Mouse (Mus musculus) left cerebral cortex, postnatal 36 days (tissue): Measurements from ENCODE around the gene Bcr. TPM values are rescaled to one million over a fixed set of nuclear protein-coding genes. Genes with fewer than 3 reads are reported as not detected.

Source experiments
- DNase-seq, 2 experiments: peaks; one replicate each; pipeline ENCODE4 v3.0.0; 2021 to 2022; ENCODE audit warnings: low spot score in 2 of 2, mixed read lengths in 1 of 2
- intact Hi-C: fragments of 180-260 bp; cut with DNase I; formaldehyde crosslinking; loops from one replicate; pipeline ENCODE4 v1.15.1; 2025
- total RNA-seq, 2 experiments: library from RNA; stranded (reverse); gene quantifications; 2 replicates each; pipeline ENCODE4 v1.2.3; 2021

Bcr gene
- total RNA-seq, 2 experiments from 2014 or later, result 89.8 to 116 TPM

DNA sequence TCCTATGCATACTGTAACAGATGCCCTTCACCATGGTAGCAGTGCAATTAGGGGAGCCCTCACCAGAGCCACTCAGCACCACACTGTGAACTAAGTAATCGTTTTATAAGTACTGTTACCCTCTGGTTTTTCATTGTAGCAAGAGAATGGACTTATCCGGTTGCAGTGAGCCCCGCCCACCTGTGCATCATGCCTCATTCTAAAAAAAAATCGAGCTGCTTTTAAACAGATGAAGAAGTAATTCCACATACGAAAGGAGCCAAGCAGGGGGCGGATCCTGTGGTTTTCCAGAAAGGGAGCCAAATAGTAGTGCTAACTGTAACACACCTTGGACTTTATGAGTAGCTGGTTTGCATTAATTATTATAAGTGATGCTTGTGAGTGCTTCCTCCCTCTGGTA, 58.1 kb downstream of the Bcr start:
- DNase-seq, result peak in 1 of 2 experiments; percentile 52
- intact Hi-C loops, result no loop called here

DNA sequence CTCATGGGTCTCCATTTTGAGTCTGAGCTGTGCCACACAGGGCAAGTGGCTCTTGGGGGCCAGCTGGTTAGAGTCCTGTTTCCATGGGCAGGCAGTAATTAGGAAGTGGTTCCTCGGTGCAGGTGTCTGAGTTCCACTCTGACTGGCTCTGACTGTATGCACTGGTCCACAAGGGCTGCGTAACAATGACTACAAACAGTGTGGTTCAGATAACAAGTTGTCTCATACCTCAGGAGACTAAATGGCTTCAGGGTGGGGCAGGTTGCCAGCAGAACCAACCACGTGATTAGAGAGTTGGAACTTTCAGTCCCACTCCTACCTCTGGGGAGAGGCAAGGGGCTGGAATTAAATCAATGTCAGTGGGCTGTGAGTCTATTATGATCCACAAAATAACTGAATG, 59.0 kb downstream of the Bcr start:
- intact Hi-C loops, result no loop called here
- DNase-seq, result no peak

DNA sequence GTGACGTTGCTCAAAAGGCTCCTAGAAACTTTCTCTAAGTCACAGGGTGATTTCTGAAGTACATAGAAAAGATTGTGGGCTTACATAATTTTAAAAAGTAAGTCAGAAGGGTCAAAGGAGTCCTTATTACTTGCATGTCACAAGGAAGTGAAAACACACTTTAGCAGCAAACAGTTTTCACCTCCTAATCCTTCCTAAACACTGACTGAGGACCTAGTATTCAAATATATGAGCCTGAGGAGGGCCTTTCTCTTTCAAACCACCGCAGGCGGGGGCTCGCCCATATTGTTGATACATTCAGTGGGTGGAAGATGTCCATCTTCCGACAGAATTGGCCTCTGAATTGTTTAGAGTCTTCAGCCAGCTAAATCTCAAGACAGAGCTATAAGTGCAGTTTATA, 59.8 kb downstream of the Bcr start:
- intact Hi-C loops, result no loop called here
- DNase-seq, result no peak

DNA sequence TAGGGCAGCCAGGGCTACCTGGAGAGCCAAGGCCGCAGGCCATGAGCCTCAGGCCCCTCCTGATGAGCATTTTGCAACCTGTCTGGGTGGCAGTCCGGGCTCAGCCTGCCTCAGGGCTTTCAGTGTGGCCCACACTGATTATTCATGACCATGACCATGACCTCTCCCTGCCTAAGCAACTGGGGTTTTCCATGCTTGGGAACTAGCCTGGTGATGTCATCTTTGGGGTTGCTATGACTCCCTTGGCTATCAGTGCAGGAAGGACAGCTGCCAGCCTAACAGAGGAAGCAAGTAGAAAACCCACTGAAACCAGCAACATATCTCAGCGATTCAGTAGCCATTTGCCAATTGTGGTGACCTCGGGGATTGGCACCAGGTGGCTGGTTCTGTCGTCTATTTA, 60.6 kb downstream of the Bcr start:
- DNase-seq, result no peak

DNA sequence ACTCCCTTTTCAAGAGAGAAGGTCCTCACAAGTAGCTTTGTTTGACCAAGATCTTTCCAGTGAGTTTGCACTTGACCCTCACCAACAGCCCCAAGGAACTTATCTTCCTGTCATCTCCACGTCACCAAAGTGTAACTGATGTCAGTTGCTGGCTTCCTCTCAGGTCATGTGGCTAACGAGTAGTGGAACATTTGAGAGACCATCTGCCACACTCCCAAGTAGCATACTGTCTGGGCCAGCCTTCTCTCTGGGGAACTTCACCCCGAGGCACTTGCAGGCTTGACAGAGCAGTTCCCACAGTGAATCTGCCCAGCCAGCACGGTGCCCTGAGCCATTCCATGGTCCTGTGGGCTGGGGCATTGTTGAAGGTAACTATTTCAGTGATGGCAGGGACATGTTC, 65.2 kb downstream of the Bcr start:
- DNase-seq, result no peak
- intact Hi-C loops, result no loop called here

More for the DNA sequence above, 60.6 kb downstream of the Bcr start:
- intact Hi-C loops, result no loop called here

DNA sequence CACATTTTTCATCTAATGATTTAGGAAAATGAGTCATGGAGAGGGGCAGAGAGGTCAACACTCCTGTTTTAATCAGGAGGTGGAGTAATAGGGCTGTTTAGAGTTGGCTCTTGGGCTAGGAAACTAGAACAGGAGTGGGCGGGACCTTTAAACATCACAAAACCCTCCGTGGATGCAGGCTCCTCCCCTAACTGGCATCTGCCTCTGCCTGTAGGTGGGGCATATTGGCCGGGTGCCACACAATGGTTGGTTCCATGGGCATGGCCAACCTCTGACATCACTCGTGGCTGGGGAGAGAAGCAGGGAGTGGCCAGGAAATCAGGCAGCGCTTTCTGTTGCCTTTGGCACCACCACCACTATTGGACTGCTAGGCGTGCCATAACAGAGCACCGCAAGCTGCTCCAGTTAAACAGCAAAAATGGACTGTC, 68.9 kb downstream of the Bcr start:
- no peak for DNase-seq
- intact Hi-C loops, result no loop called here

DNA sequence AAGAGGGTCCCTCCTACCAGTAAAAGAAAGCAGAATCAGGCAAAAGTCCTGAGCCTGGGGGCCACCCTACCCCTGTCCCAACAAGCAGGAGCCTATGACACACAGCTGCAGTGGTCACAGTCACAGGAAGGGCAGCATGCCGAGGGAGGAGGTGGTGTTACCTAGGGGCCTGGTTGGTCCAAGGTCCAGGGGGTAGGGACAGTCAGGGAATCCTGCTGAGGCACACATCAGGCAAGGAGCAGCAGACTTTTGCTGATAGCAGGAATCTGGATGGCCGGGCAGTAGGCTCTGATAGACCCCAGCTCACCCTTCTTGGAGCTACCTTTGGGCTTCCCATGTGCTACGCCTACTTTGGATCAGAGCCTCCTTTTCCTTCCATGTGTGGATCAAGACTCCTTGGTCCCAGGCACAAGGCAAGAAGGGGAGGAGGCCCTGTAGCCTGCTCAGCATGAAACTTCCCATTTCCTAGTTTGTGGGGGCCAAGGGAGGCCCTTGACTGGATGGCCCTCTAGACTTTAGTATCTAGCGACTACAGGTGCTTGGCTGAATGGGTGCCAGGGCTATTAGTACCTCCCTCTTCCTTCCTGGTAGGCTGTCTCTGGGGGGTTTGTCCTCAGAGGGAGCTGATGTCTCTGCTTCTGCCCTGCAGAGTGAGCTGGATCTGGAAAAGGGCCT, 70.1 kb downstream of the Bcr start:
- no peak for DNase-seq
- intact Hi-C loops, result no loop called here

DNA sequence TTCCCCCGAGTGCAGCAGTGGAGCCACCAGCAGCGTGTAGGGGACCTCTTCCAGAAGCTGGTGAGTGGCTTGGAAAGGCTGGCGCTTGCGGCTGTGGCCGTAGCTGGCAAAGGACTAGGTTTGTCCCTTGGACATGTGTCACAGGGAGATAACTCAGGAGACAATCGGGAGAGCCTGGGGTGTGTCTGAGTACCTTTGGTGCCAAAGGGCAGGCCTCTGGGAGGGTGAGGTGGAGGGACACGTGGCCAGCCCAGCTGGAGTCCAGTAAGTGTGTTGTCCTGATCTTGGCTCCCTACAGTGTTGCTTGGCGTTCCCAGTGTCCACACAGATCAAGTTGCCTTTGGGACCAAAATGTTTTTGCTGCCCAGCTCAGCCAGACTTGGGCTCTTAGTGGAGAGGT, 71.2 kb downstream of the Bcr start:
- intact Hi-C loops, result no loop called here
- no peak for DNase-seq

DNA sequence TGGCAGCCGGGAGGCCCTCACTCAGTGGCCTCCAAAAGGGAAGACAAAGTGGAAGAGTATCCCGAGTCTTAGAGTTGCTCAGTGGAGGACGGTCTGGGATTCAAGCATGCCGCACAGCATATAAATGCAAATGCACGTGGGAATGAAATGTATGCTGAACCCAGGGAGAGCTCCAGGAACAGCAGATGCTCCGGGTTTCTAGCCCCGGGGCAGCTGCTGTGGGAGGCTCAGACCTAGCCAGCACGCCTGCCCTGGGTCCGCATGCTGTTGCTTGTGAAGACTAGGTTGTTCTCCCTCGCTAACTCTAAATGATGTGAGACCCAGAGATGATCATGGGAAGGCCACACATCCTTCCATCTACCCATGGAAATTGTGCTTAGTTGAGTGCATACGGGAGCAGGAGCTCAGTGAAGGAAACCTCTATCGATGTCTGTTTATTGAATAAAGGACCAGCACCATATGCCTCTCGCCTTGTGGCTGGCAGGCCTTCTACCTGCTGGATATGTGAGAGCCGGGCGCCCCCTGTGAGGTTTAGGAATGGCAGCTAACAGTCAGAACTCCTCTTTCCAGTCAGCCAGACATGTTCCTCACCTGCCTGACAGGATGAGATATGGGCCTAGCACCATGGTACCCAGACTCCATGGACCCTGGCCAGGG, 74.6 kb downstream of the Bcr start:
- DNase-seq, result no peak
- intact Hi-C loops, result no loop called here

DNA sequence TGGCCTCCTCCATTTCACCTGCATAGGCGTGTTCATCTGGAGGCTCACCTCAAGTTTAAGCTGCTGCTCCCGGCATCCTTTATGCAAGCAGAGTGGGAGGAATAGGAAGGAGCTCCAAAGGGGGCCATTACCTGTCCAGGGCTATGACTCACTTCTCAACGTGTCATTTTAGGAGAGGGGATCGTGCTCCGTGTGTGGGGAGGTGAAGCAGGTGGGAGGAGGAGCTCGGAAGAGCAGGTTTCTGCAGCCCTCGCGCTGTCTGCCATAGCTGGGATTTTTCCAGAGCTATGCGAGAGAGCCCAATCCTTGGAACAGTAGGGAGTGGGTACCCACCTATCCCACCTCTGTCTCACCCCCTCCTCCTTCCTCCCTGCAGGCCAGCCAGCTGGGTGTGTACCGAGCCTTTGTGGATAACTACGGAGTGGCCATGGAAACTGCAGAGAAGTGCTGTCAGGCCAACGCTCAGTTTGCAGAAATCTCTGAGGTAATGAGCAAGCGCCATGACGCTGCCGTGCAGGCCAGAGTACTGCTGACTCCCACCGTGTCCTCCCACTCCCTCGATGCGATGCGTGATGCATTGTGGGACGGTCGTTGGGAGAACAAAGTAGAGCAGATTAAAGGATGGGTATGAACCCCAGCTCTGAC, 75.2 kb downstream of the Bcr start:
- intact Hi-C loops, result no loop called here
- DNase-seq, result peak; percentile 46 to 55

DNA sequence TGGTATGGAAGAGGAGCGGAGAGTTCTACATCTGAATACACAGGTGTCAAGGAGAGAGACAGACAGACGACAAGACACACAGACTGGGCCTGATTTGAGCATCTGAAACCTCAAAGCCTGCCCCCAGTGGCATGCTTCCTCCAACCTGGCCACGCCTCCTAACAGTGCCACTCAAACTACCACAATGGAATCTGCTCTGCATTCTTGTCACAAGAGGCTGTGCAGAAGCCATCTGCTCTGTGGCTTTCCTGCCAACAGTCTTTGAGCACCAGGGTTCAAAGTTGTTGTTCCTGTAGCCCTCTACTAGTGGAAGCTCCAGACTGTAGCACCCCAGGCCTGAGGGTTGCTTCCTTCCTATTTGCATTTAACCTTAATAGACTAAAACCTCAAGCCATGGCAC, 76.8 kb downstream of the Bcr start:
- intact Hi-C loops, result no loop called here
- DNase-seq, result no peak

DNA sequence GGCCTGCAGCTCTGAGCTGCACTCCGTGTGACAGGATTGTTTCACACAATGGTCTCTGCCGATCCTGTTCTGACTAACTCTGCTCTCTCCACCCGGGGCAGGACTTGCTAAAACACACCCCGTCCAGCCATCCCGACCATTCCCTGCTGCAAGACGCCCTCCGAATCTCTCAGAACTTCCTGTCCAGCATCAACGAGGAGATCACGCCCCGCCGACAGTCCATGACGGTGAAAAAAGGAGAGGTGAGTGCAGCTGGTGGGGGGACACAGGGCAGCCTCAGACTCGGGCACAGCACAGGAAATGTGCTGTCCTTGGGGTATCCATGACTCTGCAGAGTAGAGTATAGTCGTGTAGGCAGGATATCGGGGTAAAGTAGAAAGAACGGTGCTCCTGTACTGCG, 84.8 kb downstream of the Bcr start:
- no peak for DNase-seq
- intact Hi-C loops, result no loop called here

DNA sequence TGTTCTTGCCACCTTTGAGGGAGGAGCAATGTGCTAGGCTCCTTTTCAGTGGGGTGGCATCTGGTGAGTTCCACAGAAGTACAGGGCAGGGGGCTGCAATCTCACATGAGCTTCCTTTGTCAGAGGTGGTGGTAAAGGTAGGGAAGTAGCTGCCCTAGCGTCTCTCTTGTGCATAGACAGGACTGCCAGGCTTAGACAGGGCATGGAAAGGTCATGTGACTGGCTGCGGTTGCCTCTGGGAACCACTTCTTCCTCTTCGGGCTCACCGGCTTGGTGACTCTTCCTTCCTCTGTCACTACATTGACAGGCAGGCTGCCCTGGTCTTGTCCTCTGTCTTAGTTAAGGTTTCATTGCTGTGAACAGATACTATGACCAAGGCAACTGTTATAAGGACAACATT, 85.6 kb downstream of the Bcr start:
- intact Hi-C loops, result no loop called here

DNA sequence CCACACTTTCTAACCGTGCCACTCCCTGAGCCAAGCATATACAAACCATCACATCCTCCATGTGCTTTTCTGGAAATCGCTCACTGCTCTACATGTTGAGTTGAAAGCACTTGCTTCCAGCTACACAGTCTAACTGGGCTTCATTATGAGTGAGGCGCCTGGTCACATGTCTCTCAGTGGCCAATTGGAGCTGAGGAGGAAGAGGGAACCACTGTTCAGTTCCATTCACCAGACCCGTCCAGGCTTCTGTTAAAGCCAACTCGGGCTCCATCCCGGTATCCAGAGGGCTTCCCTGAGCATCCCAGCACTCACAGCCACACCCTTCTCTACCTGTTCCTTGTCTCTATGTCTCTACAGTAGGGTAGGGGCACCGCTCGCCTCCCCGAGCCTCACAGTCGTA, 86.2 kb downstream of the Bcr start:
- intact Hi-C loops, result no loop called here
- no peak for DNase-seq

More for the DNA sequence above, 85.6 kb downstream of the Bcr start:
- no peak for DNase-seq

DNA sequence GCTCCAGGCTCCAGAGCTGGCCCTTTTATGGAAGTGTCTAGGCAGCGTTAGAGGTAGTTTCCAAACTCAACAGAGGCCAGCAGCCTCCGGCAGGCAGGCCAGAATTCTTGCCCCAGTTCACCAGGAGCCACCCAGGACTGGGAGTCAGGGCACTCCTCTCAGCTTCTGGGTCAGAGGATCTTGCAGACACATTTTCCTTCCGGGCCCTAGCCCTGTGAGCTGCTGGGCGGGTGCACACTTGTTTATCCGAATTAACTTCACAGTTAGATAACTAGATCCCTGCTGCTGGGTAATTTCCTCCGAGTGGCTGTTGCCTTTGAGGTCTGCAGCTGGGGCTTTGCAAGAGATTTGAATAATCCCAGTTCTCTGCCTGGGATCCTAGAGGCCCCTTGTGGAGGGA, 87.9 kb downstream of the Bcr start:
- DNase-seq, result no peak
- intact Hi-C loops, result no loop called here

DNA sequence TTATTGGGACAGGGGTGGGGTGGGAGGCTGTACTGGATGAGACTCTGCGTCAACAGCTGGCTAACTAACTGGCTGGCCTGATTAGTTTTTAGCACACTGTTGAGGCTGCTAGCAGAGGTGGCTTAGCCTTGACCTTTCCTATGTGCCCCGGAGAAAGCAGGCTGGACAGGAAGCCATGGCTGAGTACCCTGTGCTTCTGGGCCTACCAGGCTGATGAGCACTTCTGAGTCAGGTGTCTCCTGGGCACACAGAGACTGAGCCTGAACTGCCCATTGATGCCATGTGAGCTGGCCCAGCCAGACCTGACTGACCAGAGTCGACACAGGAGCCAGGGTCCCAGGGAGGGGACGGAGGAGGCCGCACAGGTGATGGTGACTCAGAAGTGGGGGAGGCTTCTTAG, 90.0 kb downstream of the Bcr start:
- DNase-seq, result no peak
- intact Hi-C loops, result loop anchor here (5.0 kb wide), 1 partner anchor 213 kb away; no protein-coding TSS in a partner anchor

DNA sequence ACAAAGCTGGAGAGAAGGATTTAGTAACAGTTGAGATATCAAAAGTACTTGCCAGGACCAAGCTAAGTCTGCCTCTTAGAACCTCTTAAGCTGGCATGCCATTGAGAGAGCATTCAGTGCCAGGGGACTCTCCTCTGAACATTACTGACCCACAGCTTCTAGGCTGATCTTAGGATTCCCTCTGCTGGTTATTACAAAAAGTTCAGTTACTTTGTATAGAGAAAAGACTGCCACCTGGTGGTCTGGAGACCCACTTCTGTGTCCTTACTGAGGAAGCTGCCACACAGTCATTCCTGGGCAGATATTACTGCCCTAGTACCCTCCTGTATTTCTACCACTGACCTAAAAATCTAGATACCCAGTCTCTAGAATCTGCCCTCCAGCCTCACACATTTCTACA, 90.9 kb downstream of the Bcr start:
- peak; percentile 54 to 67 for DNase-seq
- intact Hi-C loops, result loop anchor here (1.0 to 5.0 kb wide), 2 partner anchors 92 to 214 kb away; no protein-coding TSS in a partner anchor

DNA sequence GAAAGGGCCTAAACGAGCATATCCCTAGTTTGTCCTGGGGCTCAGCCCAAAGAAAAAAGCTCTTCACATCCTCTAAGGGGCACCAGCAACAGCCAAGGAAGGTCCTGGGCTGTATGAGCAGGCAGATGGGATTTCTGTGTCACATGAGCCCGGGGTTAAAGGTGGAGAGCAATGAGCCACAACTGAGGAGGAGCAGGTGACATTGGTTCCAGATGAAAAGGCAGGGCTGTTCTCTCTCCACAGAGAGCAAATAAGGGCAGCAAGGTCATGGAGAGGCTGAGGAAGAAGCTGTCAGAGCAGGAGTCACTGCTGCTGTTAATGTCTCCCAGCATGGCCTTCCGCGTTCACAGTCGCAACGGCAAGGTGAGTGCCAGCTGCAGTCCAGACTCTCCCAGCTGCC, 96.4 kb downstream of the Bcr start:
- DNase-seq, result no peak
- intact Hi-C loops, result no loop called here

DNA sequence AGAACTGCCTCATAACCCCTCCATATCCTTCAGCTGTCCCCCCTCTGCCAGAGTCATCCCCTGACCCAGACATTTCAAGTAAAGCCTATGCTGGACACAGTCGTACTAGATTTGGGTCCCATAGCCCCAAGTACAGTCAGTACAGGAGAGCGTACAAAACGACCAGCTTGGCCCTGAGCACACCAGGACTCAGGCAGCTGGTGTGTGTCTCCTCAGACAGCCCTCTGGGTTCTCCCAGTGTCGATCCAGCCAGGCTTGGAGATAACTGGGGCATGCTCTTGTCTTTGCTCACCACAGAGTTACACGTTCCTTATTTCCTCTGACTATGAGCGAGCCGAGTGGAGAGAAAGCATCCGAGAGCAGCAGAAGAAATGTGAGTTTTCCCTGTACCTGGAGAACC, 97.3 kb downstream of the Bcr start:
- intact Hi-C loops, result no loop called here
- DNase-seq, result no peak

DNA sequence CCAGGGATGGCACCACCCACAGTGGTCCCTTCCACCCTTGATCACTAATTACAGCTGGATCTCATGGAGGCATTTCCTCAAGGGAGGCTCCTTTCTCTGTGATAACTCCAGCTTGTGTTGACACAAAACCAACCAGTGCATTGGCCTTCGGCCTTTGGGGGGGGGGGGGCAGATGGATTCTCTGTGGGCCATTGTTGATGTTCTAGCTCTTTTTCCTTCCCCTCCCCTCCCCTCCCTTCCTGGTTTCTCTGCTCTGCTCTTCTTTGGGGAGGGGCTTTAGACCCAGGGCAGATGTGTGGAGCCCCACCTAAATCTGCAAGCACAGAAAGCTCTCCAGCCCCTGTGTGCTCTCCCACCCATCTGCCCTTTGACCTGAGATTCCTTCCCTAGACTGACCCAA, 98.0 kb downstream of the Bcr start:
- no peak for DNase-seq
- intact Hi-C loops, result no loop called here
